Mouse (Mus musculus): ENCODE results near the gene Vmn1r223.

DNA sequence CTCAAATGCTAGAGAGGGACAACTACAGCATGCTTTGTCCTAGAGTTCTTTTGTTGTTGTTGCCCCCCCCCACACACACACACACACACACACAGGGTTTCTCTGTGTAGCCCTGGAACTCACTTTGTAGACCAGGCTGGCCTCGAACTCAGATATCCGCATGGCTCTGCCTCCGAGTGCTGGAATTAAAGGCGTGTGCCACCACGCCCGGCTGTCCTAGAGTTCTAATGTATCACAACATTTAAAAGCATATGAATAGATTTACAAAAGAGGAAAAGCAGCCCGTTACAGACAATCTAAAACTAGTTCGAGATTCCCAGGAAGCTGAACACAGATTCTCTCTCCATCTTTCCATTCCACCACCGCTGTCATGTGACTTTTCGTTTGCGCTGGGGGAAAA lies 22.7 kb downstream of the Vmn1r223 start:
- TF ChIP-seq CTCF (IDR thresholded peaks at IDR 0.05; ENCODE audit: low read depth, low read length), result no peak
- no peak for TF ChIP-seq GATA2 (IDR thresholded peaks at IDR 0.05; ENCODE audit: borderline replicate concordance, low read depth, low read length)
- no peak for TF ChIP-seq TAL1 (conservative IDR thresholded peaks at IDR 0.05; ENCODE audit: low read depth, low read length)
- TF ChIP-seq GATA1 (IDR thresholded peaks at IDR 0.05; ENCODE audit: borderline replicate concordance, low read length), result no peak
- TF ChIP-seq POLR2AphosphoS5 (IDR thresholded peaks at IDR 0.05; ENCODE audit: insufficient replicate concordance, low read depth, low read length), result no peak

All from G1E (cell line).